Mouse (Mus musculus) lung, postnatal 36 days (tissue): ENCODE measurements around the gene Zfr2.
A peak's percentile ranks its signal among the peaks of the same experiment; 100 is the strongest.

ENCODE experiments used
- DNase-seq: peaks from one replicate; pipeline ENCODE4 v3.0.0; 2022; ENCODE audit warnings: mixed read lengths

The Zfr2 gene

DNA sequence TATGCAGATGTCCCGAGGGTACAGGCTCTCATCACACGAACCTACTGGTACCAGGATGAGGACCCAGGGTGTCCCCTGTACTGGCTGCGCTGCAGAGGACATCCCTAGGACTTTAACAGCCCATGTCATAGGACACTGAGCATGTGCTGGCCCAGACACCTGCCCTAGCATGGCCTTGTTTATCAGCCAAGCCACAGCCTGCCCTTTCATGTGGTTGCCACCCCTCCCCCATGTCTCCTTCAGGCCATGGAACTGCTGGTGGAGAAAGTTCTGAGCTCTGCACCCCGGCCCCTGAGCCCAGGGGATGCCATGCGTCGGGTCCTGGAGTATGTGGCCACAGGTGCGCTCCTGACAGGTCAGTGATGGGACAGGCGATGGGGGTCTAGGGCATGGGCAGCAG is 16.5 kb downstream of the Zfr2 start:
- no peak for DNase-seq

DNA sequence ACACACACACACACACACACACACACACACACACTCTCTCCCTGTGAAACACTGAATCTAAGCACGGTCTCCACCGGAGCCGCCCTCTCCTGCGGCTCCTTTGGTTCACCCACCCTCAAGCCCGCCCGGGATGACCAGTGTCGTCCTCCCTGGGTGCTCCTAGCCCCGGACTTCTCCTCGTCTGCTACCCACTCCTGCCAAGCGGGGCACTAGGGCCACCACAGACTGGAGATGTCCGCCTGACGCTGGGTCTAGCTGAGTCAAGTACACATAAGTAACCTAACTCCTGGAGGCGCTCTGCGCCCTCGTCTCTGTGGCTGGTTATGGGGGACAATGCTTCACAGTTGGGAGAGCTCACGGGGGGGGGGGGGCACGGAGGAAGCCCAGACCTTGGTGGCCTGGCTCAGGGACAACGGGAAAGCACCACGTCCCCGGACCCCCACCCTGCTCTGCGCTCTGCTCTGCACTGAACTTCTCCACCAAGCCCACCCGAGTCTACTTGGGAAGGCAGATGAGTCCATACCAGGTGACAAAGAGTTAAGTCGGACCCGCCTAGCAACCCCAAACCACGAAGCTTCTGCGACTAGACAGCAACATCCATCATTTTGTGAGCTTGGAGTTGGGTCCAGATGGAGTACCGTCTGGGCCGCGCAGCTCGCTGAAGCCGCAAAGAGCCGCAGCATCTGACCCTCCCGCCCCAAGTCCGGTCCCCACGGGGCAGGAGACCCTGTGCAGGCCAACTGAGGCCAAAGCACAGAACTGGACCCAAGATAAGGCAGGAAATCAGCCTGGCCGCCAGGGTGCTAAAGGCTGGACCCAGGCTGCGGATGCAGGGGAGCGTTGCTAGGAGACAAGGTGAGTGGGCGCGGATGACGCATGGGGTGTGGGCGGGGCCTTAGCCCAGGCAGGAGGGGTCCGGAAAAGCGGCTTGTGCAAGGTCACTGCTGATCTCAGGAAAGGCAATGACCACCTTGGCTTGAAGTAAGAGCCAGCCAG is 19.8 kb downstream of the Zfr2 start, which contains the start of gene Matk:
Matk (plus strand) TSS at position 512 of the 996 bp plus-strand sequence.
- peak; percentile 34 for DNase-seq

DNA sequence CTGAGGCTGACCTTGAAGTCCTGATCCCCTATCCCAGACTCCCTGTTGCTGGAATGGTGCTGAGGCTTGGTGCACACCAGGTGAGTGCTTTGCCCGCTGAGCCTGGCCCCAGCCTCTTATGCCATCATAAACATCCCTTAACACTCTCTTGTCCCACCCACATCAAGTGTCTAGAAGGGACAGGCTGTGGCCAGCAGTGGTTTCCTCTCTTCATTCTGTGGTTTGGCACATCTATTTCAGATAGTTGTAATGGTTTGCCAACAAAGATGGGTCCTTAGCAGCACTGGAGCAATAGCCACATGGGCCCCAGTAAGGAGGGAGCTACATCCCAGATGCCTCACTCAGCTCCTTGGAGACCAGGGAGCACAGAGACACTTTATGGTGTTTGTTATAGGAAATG is 21.9 kb downstream of the Zfr2 start:
- DNase-seq: no peak

- no peak for DNase-seq
Measured at GRCm38 (mm10) chr10:81257158-81258039, 24.4 kb downstream of the Zfr2 start.

DNA sequence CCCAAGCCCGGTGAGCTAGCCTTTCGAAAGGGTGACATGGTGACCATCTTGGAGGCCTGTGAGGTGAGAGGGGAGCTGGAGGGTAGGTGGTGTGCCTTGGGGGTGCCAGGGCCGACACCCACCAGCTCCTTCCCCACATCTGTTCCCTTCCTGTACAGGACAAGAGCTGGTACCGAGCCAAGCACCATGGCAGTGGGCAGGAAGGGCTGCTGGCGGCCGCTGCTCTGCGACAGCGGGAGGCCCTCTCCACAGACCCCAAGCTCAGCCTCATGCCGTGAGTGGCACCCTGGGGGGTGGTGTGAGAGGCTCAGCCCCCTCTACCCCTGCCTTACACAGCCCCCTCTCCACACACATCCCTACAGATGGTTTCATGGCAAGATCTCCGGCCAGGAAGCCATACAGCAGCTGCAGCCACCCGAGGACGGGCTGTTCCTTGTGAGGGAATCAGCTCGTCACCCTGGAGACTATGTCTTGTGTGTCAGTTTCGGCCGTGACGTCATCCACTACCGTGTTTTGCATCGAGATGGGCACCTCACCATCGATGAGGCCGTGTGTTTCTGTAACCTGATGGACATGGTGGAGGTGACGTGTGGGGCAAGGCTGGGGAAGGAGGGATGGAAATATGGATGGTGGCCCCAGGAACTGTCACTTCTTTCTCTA is 26.4 kb downstream of the Zfr2 start:
- DNase-seq: no peak

DNA sequence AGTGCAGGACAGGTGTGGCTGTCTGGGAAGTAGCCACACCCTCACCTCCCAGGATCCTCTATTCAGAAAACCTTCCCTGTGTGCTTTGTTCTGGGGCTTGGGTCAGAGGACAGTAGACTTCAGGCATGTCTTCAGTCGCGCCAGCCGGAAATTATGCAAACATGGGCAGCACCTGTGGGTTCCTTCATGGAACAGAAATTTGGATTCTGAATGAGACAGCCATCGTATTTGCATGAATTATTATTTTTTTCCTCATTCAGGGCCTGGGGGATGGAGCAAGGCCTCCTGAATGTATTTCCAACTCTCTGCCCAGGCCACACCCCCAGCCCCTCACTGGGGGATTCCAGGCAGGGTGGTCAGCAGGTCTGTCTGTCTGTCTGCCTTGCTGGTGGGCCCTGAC is 28.1 kb downstream of the Zfr2 start:
- no peak for DNase-seq

DNA sequence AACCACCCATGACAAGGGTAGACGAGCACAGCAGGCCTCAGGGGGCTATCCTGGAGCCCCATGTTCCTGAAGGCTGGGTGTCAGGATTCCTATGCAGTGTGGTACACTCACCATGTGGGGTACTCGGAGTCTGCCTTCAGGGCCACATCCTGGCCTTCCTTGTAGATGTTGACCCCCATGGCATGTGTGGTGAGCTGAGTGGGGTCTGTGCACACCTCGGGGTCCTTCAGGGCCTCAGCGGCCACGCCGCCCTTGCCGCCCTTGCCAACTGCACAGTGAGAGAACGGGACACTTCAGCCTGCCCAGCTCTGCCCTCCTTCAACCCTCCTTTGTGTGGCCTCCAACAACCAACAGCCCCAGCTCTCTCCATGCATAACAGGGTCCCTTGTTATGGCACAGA is 32.6 kb downstream of the Zfr2 start:
- no peak for DNase-seq

DNA sequence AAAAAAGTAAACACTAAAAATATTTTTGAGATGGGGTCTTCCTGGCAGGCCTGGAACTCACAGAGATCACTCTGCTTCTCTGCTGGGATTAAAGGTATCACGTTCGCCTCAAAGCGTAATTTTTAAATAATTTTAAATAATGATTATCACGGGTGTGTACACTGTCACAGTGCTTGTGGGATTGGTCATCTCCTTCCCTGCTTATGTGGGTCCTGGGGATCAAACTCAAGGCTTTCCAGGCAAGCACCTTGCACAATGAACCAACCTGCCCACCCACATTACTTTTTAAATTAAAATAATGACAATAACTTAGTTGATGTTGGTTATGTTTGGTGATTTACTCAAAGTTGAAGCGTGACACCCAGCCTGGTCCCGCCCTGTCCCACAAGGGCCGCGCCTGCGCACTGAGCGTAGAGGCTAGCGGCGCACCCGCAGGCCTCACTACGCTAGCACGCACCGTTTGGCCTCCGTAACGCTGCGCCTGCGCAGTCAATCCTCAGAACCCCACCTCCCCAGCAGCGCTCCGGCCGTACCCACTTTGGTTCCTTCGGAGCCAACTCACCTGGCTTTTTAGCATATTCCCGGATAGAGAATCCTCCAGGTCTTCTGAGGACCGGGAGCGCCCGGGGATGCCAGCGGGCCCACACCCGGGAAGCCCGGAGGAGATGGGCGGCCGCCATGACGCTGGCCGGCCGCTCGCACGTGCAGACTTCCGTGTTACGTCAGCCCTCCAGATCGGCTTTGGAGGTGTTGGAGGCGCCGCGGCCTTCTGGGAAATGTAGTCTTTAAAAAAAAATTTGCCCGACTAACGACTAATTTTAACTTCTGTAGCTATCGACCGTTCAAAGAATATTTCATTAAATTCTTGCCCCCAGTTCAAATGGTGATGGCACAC is 33.5 kb downstream of the Zfr2 start, which contains the start of the genes Mrpl54 and Apba3:
Mrpl54 (minus strand) TSS at position 724 of the 895 bp plus-strand sequence.
Apba3 (plus strand) TSS at position 750 of the 895 bp plus-strand sequence.
- peak; percentile 97 for DNase-seq

DNA sequence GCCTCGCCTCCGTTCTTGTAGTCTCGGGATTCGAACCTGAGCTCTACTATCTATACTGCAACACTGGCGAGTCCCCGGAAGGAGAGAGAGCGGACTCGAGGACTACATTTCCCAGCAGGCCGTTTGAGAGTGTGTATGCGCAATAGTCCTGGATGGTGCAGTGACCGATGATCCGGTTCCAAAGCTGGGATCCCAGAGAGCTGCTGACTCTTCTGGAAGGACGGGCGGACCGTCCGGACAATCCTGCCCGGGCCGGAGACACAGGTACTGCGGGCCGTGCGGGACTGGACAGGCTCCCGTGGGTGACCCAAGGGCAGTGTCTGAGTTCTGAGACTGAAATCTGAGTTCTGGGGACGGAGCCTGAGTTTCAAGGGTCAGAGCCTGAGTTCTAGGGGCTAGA is 35.1 kb downstream of the Zfr2 start:
- DNase-seq: peak; percentile 96

GRCm38 (mm10) chr10:81268643-81269412 is 35.9 kb downstream of the Zfr2 start:
- no peak for DNase-seq

GRCm38 (mm10) chr10:81272356-81272755 is 39.4 kb downstream of the Zfr2 start:
- DNase-seq: no peak

GRCm38 (mm10) chr10:81273842-81274241 is 40.9 kb downstream of the Zfr2 start:
- no peak for DNase-seq

DNA sequence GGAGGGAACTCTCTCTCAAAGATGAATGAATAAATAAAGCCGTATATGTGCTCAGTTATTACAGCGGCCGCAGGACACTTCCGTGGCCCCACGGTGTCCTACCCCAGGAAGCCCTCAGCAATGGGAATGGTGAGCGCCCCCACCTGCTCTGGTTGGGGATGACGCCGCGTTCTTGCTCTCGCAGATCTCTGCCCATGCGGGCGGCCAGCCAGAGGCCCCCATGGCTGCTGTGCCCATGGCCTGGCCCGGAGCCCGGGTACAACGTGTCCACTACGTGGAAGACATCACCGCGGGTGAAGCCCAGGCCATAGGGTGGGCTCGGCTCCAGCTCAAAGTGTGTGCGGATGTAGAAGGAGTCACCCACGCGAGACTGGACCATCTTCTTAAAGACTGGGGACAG is 44.7 kb downstream of the Zfr2 start:
- DNase-seq: no peak

GRCm38 (mm10) chr10:81279496-81279895 is 46.5 kb downstream of the Zfr2 start:
- peak; percentile 74 for DNase-seq

GRCm38 (mm10) chr10:81284189-81284588 is 51.2 kb downstream of the Zfr2 start:
- DNase-seq: peak; percentile 43

- peak; percentile 81 for DNase-seq
Measured at GRCm38 (mm10) chr10:81284719-81285118, 51.8 kb downstream of the Zfr2 start.

DNA sequence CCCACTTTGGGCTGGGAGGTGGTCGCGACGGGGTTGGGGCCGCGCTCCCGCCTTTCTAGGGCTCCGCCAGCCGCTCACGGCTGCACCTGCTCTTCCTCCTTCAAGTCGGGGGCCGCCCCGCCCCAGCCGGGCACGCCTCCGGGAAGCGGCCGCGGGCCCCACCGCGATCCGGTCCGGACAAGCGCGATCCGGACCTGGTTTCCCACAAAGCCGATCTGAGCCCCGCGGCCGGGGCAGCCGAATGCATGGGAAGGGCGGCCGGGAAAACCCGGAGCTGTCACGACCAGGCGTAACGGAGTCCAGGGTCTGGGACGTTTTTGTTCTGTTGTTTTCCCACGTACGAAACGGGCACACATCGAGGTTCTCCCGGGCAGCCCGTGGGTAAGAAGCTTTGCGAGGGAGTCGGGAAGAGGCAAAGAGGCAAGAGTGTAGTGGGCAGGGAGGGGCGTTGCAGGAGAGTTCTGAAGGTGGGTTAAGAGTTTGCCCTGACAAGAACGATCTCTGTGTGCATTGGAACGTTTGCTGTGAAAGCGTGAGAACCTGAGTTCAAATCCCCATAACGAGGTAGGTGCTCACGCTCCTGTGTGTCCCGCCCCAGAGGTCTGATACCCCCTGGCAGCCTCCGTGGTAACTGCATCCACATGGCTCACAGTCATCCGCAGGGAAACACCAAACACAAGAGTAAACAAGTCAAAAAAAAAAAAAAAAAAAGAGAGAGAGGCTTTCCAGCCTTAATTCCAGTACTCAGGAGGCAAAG is 52.9 kb downstream of the Zfr2 start:
- peak; percentile 95 for DNase-seq

- peak; percentile 67 for DNase-seq
Measured at GRCm38 (mm10) chr10:81286586-81286985, 53.6 kb downstream of the Zfr2 start.

DNA sequence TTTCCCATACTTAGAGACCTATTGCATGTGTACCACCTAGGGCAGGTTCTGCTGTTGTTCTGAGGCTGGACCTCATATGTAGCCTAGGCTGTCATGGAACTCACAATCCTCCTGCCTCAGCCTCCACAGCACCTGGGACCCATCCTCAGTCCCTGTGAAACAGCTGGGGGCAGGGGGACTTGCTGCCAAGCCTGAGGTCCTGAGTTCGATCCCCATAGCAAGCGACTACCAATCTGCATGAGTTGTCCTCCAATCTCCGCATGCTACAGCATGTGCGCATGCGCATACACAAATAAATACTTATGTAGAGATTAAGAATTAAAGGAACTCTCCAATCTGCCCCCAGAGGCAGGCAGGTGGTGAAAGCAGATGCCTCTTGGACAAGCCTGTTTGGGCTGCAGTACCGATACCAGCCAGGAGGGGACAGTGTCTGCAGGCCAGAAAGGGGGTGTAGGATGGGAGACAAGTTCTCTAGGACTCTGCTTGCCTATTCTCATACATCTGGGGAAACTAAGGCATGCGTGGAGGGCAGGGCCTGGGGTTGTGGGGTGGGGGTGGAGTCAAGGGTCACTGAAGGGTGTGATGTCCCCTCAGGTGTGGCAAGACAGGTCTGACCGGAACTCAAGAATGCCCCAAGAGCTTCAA is 54.7 kb downstream of the Zfr2 start:
- peak; percentile 69 for DNase-seq
